Mouse (Mus musculus) natural killer cell, adult 2 months (primary cell): ENCODE results near the gene Dpyd.

ENCODE experiments used
- DNase-seq, 2 experiments: peaks; one replicate each; pipeline ENCODE4 v3.0.0; 2022; ENCODE audit warnings: low spot score in 2 of 2

Dpyd gene

DNA sequence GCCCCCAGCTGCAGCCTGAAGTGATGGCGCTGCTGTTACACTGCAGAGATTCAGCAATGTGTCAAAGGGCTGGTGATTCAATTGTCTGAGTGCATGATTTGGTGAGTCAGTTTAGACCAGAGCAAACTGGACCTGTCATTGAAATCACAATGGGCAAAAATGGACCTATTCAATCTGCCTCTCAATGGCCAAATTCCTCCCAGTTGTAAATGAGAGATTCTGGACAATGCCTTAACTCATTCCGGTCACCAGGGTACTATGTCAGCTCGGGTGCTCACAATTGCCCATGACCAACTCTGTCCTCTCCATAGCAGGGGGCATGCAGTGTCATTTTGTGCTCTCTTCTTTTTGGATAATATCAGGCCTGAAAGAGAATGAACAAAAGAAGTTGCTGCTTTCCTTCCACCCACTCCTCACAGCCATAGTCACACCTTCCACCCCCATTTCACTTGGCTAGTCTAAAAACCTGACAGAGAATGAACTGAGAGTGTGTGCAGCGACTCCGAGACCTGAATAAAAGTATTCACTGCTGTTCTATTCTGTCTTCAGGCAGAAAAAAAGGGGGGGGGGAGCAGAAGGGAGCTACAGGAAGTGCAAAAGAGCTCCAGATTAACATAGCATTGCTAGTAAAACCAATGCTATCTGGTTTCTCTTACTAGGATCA lies 533.4 kb downstream of the Dpyd start:
- no peak for DNase-seq

DNA sequence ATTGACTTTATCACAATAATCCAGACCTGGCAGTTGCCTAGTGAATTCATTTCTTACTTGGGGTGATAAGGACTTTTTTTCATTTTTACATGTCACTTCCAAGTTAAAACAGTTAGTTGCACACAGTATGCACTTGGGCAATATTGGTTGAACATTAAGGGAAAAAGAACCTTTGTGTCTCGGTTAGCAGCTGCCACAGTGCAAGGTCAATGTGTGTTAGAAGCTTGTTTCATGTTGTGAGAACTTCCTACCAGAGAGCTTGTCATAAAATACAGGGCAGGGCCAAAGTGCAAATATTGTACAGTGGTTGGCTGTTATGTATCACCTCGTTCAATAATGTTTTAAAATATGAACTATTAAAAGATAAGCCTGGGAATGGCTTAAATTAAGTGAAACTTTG lies 564.1 kb downstream of the Dpyd start:
- DNase-seq: no peak

DNA sequence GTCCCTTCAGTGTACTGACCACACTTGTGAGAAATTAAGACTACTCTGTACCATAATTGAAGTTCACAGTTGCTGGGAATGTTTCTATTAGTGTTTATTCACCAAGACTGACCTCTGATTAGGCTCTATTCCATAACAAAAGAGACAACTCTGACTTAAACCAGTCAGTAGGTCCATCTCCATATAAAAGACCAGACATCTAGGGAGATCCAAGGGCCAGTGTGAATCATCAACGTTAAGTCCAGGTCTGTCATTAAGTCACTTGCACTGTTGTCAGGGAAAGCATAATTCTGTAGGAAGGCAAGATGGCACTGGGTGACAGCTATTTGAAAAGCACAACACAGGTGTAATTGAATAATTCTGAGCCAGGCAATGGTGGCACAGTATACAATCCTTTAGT lies 566.1 kb downstream of the Dpyd start:
- no peak for DNase-seq

DNA sequence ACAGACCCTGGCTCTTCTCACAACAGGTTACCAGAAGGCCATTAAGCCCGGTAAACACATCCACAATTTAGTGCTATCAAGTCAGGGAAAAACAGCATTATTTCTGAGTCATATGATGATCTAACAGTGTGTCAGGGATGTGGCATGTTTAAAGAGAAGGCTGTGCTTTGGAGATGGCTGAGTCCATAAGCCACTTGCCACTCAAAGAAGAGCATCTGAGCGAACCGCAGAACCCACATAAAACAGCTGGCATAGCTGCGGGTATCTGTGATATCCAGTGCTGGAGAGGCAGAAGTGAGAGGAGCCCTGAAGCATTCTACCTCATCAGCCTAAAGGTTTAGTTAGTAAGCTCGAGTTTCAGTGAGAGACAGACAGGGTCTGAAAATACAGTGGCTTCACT lies 581.1 kb downstream of the Dpyd start:
- DNase-seq: no peak

DNA sequence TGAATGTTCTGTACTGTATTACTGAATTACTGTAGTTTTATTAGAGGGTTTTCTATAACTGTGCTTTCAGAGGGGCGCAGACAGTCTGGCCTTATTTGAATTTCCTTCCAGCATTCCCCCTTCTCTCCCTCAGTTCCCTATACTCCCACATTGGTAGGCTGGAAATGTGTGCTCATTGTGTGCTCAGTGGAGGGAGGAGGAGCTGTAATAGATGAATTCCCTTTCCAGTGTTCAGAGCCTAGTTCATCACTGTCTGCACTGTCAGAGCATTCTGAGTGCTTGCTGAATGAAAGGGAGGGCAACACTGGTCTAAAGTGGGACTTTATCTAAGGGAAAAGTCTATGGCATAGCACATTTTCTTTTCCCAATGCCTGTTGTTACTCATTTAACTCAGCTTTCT lies 582.9 kb downstream of the Dpyd start:
- no peak for DNase-seq

DNA sequence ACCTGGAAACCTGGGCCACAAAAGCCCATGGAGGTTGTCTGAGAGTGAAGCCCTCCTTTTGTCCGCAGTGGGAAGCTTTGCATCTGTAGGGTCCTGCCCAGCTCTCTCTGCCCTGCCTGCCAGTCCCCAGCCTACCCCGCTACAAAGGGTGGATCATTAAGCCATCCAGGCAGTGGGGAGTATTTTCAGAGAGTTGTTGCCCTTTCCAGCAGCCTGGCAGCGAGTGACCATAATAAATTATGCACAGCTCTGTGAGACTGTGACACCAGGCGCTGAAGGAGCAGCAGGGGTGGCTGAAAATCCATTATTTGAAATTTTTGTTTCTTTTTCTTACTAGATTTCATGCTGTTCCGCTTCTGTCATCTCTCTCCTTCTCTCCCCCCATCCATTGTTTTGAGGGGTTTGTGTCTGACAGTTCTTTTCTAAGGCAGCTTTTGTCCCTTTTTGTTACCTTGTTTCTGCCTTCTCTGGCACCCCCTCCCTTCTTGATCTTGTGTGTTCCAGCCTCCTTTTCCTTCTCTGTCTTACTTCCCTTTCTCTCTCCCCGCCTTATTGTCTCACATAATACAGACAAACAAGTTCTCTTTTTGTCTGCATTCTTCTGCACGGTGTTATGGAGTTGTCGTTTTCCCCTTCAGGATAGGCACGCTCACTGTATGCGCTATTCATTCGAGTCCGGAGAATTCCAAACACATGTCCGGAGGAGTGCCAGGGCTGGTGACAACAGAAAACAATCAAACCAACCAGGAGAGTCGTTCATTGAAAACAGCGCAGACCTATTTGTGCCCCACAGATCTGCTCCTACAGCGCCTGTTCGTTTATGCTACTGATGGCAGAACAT lies 592.9 kb downstream of the Dpyd start:
- DNase-seq: no peak

DNA sequence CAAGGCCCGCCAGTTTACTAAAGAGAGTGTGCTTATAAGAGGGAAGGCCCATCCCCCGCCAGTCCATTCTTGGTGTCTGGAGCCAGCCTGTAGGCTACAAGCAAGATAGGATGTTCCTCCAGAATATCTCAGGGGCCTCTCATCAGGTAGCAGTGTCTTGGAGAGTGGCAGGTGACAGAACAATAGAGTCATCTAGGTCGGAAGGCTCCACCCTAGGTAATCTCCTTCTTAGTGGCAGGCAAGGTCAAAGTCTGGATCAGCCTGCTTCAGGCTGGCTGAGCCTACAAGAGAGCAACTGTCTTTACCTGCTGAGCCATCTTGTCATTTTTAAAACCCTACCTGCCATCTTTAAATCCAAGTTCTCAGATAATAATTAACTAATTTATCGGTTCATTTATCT lies 596.7 kb downstream of the Dpyd start:
- no peak for DNase-seq

DNA sequence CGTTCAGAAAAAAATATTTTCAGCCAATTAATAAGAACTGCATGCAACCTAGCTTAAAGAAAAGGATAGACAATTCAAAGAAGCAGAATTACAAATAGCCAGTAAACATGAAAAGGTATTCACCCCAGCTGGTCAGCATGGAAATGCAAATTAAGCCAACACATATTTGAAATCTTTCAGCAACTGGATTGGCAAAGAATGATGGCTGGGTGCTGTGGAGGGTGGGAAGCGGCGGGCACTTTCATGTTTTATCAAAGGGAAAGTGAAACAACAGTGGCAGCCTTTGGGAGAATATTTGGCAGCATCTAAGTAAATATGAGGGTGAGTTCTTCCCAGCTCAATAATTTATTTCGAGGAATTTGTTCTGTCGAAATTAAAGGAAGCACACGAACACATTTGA lies 603.8 kb downstream of the Dpyd start:
- DNase-seq: no peak

DNA sequence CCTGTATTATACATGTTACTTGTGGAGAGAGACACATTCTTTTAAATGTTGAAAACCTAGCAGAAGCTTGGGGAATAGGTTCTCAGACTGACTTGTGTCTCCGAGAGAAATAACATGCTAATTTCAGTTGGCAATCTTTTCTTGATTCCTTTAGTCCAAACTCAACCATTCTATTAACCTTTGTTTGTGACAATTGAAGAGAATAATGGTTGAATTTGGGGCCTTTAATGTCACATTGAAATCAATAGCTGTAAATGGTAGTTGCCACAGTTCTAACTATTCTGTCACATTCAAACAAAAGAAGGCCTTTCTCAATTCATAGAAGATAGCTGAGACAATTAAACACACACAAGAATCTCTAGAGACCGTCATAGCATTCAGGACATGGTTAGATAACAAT lies 606.2 kb downstream of the Dpyd start:
- DNase-seq: no peak

DNA sequence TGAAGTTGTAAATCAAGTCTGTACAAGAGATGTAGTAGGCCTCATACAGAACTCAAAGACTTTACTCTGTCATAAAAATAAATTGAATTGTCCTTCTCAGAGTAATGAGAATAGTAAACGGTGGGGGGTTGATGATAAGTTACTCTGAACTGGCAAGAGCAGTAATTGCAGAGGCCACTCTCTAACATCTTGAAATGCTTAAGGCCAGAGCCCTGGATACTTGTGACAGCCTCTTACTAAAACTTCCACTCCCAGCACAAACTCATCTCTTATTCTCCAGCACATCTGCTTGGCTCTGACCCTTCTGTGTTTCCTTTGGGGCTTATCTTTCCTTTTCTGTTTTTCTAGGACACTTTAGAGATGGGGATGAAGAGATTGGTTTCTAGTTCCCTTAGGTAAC lies 606.7 kb downstream of the Dpyd start:
- no peak for DNase-seq

DNA sequence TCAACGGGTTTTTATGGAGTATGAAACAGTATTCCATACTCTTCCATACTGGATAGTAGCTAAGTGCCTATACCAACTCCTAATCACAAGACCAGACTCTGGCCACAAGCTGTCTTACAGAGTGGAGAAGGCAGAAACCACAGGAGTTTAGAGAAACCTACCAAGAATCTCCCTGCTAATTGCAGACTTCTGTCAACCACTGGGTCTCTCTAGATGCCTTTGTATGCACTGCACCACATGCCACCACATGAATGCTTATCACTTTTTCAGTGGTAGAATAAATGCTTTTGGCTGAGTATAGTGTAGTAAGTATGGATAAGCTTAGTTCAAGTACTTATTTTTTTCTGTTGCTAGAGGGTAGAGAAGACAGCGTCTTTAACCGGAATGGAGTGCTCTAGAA lies 621.3 kb downstream of the Dpyd start:
- no peak for DNase-seq

DNA sequence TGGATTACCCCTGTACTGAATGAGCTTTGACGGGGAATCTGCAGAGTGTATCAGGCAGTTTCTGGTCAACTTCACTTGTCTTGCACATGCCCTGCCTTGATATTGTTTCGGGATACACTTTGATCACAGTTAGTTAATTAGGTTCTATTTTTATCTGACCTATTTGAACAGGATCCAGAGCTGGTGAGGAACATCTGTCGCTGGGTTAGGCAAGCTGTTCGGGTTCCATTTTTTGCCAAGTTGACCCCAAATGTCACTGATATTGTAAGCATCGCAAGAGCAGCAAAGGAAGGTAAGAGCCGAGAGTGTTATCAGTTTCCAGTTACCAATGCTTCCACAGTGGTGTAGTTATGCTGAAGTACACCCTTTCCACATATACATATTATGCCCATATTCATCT lies 632.1 kb downstream of the Dpyd start:
- DNase-seq: no peak

DNA sequence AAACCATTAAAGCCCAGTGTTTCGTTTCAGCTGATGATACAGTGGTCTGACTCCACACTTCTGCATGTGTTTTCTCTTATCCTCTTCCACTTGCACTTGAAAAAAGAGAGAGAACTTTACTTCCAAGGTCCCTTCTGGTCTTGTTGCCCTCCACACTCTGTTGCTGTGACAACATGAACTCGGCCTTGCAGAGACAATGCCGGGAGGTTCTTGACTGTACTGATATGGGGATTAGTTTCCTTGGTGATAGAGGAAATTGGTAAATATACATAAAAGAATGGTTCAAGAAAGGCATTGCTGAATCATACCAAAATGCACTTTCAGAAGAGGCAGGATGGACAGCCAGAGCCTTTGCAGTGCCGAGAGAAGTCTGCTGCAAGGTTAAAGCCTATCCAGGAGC lies 633.7 kb downstream of the Dpyd start:
- DNase-seq: no peak

DNA sequence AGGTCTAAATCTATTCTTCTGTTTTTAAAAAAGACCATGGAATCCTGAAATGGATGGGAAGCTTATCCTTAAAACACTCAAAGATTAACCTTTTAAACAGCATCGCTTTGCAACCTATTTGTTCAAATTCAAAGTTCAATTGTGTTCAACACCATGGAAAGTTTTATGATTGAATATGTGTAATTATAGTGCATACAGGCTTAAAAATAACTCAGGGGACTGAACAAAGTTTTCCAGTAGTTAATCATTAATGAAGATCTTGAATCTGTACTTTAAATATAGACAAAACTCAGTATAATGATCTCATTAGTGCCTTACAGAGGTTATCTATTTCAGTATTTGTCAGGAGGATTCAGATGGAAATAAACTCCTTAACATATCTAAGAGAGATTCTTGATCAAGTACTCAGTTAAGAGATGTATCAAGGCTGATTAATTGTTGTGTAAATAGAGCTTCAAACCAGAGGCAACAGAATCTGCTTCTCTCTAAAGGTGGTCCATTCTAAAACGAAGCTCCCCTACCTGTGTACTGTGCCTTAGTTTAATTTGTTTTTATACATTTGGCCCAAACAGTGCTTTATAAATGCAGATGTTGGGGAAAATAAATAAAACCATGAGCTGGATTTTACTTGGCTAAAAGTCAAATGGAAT lies 659.0 kb downstream of the Dpyd start:
- DNase-seq: no peak

DNA sequence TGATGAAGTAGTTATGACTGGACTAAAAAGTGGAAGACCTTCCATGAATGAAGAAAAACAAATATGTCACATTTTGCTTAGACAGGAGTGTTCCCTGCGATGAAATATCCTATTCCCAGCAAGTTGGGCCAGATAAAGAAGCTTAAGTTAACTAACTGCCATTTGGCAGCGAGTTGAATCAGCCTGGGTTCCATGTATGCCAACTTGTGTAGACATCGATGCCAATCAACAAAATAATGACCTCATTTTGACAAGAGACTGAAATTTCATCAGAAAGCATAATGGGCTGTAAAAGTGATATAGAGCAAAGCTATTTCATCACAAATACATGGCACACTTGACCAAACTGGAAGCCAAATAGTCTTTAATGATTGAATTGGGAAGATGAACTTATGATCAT lies 681.3 kb downstream of the Dpyd start:
- DNase-seq: no peak

DNA sequence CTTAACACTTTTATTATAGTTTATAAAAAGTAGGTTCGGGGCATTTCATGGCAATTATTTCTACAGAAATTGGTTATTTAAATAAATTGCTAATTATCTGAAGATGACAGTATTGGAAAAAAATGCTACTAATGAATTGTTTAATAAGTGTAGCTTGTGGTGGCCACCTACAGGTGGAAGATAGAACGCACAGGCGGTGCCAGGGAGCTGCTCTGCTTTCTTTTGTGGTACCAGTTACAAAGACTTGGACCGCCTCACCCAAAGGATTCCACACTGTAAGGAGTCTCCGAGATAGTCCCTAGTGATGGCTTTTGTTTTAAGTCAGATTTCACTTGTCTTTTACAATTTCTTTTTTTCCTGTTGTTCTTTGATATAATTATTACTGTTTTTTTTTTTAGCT lies 694.6 kb downstream of the Dpyd start:
- DNase-seq: no peak

DNA sequence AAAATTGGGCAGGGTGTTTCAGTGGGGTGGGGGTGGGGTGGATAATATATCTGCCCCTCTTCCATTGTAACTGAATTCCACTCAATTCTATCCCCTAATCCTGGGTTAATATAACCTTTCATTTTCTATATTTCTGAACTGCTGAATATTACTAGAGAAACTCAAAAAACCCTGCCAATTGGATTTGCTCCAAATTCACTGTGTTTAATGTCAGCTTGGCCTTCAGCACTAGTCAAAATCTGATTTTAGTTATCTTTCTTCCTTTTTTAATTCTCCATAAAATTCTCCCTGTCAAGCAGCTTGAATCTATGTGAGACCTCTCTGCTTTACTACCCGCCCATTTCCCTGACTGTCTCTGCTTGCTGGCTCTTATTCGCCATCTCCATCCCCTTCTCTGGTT lies 713.3 kb downstream of the Dpyd start:
- no peak for DNase-seq

DNA sequence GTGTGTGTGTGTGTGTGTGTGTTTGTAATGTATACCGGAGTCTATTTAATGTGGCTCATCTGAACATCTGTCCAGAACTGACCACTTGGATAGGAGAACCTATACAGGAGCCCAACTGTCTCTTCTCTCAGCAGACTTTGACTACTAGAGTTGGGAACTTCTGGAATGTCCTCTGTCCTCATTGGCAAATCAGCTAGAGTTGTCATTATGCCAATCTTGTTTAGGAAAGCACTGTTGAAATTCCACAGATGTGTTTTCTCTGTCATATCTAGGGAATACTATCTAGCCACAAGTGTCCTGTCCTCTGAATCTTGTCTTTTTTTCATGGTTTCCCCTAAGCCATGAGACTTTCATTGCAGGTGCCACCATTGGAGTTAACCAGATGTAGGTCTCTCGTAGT lies 718.7 kb downstream of the Dpyd start:
- no peak for DNase-seq

DNA sequence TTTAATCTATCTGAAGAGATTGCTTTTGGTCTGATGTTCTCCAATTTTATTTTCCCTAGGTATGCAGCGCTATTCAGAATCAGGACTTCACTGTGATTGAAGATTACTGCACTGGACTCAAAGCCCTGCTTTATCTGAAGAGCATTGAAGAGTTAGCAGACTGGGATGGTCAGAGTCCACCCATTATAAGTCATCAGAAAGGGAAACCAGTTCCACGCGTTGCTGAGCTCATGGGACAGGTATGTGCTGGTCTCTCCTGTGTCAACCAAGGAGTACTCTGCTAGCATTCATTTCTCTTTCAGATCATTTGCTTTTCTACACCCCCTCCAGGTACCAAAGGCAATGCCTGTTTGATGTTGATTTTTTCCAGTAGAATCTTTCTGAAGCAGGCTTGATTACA lies 752.8 kb downstream of the Dpyd start:
- no peak for DNase-seq

DNA sequence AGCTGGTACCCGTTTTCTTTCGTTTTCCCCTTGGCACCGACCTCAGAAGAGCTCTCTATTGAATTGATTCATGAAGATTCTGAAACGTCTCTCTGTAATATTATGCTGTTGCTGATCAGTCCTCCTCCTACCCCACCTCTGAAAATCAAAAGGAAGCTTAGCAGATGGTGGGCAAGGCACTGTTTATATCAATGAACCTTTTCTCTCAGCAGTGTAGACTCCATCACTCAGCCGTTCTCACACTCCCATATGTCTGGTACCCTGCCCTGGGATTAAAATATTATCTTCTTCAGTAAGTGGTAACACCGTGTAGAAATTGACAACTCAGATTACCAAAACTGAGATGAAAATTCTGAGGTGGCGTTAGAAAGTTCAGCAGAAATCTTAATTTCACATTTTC lies 767.1 kb downstream of the Dpyd start:
- no peak for DNase-seq

DNA sequence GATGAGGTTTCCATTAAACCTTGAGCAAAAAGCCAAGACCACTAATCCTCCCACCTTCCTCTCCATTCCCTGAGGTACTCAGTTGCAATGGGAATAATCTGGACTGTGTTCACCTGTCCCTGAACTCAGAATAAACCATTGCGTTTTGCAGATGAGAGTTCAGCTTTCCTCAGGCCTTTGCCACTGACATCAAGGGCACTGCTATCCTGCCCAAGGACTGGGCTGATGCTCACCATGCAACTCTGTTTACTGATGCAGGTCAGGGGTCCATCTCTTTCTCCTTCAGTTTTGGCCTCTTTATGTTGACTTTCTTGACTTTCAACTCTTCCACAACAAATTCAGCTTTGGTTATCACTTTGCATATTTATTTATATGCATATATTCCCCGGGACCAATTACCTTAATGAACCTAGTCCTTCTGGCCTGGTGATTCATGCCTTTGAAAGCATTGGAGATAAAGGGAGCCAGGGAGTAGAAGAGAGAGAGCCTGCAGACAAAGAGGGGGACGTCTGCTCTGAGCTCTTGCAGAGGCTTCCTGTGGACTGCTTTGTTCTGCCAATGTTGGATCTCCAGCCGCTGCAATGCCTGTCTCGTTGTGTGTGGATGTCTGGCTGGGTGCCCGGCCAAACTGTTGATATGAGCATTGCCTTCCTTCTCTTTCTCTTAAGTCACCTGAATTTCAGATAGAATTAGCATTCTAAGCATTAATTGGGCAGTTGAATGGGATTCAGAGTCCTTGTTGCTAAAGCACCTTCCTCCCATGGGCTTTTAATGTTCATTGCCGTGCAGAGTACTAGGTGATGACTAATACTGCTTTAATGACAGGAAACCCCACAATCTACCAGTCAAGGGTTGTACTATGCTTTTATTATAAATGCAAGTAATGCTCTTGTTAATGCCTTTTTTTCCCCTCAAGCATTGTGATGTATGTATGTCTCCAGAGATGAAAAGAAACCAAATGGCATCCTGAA lies 771.7 kb downstream of the Dpyd start:
- no peak for DNase-seq
